Mouse (Mus musculus) midbrain, embryonic 10.5 days (tissue): ENCODE data around the gene Tmem167b. TPM values are rescaled to one million over a fixed set of nuclear protein-coding genes. Genes with fewer than 3 reads are reported as not detected.
A peak's percentile ranks its signal among the peaks of the same experiment; 100 is the strongest.

Source experiments
- DNase-seq: peaks from one replicate; pipeline ENCODE4 v3.0.0-alpha.2; 2017; ENCODE audit warnings: low spot score
- H3K27ac ChIP-seq: fragments of 300-500 bp; sonication (generic); replicated peaks from 2 replicates; pipeline ENCODE4 v1.5.1; 2016; ENCODE audit warnings: mild to moderate bottlenecking
- H3K27me3 ChIP-seq: fragments of 300-500 bp; sonication (generic); 2 replicates; pipeline ENCODE4 v1.6.1; 2016; ENCODE audit warnings: low read depth, mild to moderate bottlenecking; ENCODE audit not compliant: poor library complexity, severe bottlenecking
- H3K36me3 ChIP-seq: fragments of 300-500 bp; sonication (generic); 2 replicates; pipeline ENCODE4 v1.6.1; 2016; ENCODE audit warnings: mild to moderate bottlenecking, moderate library complexity
- H3K4me1 ChIP-seq: fragments of 300-500 bp; sonication (generic); 2 replicates; pipeline ENCODE4 v1.6.1; 2016
- H3K4me3 ChIP-seq: fragments of 300-500 bp; sonication (generic); 2 replicates; pipeline ENCODE4 v1.5.1; 2016; ENCODE audit warnings: mild to moderate bottlenecking, moderate library complexity
- H3K9me3 ChIP-seq: fragments of 300-500 bp; sonication (generic); replicated peaks from 2 replicates; pipeline ENCODE4 v1.6.1; 2016; ENCODE audit warnings: mild to moderate bottlenecking
- WGBS: fragments of 180-500 bp; shearing (Covaris S2); methylation state at CpG from one replicate; pipeline ENCODE4 v1.1.7; 2016; 5-methylcytosine and 5-hydroxymethylcytosine counted together
- microRNA-seq: library from miRNA; unstranded; fragments of <30 nt; microRNA quantifications from one replicate; pipeline ENCODE4, GENCODE M21; 2017
- polyA plus RNA-seq: library from polyadenylated mRNA; unstranded; fragments of >200 nt; fragmentation: Nextera tagmentation; extraction: Ambion mirVana; gene quantifications from 2 replicates; pipeline ENCODE4 v1.2.1, GENCODE M21; 2016

The Tmem167b gene
- polyA plus RNA-seq, 1 experiment from 2014 or later: 38.6 TPM

- H3K4me1 ChIP-seq: peaks cover 21% of the 10 kb centered on the region
- H3K36me3 ChIP-seq: no peaks in the 10 kb centered on the region
- 87% methylated on average over 9 of the region's 9 CpGs for WGBS
- H3K27me3 ChIP-seq: peaks cover 31% of the 10 kb centered on the region
- H3K27ac ChIP-seq: no peak overlapping the region
- H3K9me3 ChIP-seq: no peaks in the 10 kb centered on the region; the same call in 1 of the 2 replicates
- no peak overlapping the region for H3K4me3 ChIP-seq
- DNase-seq: no peak
These were observed 29.0 kb downstream of the Tmem167b start for GRCm38 (mm10) chr3:108533114-108533885.

DNA sequence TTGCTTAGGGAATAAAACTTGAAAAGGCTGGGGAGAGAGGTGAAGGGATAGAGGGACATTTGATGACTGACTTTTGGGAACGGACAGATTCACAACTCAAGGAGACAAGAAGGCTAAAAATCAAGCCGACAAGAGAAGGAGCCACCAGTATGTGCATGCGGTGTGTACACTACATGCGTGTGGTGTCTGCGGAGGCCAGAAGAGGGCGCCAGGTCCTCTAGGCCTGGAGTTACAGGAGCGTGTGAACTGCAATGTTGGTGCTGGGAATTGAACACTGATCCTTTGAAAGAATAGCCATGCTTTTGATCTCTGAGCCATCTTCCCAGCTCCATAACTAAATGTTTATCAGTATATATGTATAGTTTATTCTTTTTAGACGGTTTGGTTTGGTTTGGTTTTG, 33.8 kb downstream of the Tmem167b start:
- WGBS: 89% methylated on average over 8 of the region's 8 CpGs
- H3K4me3 ChIP-seq: no peak overlapping the region
- H3K27ac ChIP-seq: no peak overlapping the region
- no peaks in the 10 kb centered on the region; the same call in 1 of the 2 replicates for H3K9me3 ChIP-seq
- no peaks in the 10 kb centered on the region for H3K4me1 ChIP-seq
- no peaks in the 10 kb centered on the region for H3K36me3 ChIP-seq
- DNase-seq: no peak
- no peaks in the 10 kb centered on the region for H3K27me3 ChIP-seq

DNA sequence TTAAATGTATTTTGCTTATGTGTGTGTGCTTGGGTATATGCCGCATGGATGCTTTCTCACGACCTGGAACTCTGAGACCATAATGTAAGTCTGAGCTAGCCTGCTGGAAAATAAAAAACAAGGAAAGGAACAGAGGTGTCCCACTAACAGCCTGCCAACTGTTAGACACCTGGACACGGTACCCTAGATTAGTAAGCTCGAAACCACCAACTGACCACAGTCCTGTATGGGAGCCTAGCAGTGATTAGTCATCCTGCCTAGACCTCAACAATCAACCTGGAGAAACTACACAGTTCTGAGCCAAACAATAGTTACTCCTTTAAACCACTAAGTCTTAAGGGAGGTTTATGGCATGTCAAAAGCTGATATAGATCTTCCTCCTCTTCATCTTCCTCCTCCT, 38.9 kb downstream of the Tmem167b start:
- H3K27ac ChIP-seq: no peak overlapping the region
- WGBS: 87% methylated on average over 4 of the region's 4 CpGs
- H3K9me3 ChIP-seq: no peaks in the 10 kb centered on the region; the same call in 1 of the 2 replicates
- no peak overlapping the region for H3K4me3 ChIP-seq
- no peaks in the 10 kb centered on the region for H3K27me3 ChIP-seq
- DNase-seq: no peak
- H3K36me3 ChIP-seq: no peaks in the 10 kb centered on the region
- H3K4me1 ChIP-seq: no peaks in the 10 kb centered on the region

DNA sequence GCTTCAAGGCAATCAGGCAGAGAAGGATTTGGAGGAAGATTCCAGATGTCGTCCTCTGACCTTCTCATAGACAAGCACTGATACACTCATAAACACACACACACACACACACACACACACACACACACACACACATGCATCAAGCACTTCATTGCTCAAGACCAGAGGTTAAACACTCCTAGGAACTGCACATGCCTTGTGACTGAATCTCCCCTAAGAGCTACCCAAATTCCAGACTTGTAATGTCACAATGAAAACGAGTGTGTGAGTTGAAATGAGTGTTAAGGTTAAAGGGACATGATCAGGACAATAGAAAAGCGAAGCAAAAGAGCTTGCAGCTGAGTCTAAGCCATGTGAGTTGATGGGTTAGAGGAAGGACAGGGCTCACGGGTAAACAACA, 44.0 kb downstream of the Tmem167b start:
- Histone ChIP-seq H3K4me3 (no peak overlapping the region), H3K9me3 (no peaks in the 10 kb centered on the region), H3K27ac (no peak overlapping the region; the same call in 1 of the 2 replicates), H3K36me3 (no peaks in the 10 kb centered on the region), H3K27me3 (no peaks in the 10 kb centered on the region), H3K4me1 (no peaks in the 10 kb centered on the region)
- 62% methylated on average over 4 of the region's 4 CpGs for WGBS
- no peak for DNase-seq

- H3K9me3 ChIP-seq: no peaks in the 10 kb centered on the region
- 73% methylated on average over 3 of the region's 3 CpGs for WGBS
- no peak overlapping the region for H3K27ac ChIP-seq
- DNase-seq: no peak
- H3K36me3 ChIP-seq: no peaks in the 10 kb centered on the region
- peaks cover 24% of the 10 kb centered on the region for H3K4me1 ChIP-seq
- H3K27me3 ChIP-seq: no peaks in the 10 kb centered on the region
- no peak overlapping the region for H3K4me3 ChIP-seq
These were observed 48.8 kb downstream of the Tmem167b start for GRCm38 (mm10) chr3:108513465-108513864.

DNA sequence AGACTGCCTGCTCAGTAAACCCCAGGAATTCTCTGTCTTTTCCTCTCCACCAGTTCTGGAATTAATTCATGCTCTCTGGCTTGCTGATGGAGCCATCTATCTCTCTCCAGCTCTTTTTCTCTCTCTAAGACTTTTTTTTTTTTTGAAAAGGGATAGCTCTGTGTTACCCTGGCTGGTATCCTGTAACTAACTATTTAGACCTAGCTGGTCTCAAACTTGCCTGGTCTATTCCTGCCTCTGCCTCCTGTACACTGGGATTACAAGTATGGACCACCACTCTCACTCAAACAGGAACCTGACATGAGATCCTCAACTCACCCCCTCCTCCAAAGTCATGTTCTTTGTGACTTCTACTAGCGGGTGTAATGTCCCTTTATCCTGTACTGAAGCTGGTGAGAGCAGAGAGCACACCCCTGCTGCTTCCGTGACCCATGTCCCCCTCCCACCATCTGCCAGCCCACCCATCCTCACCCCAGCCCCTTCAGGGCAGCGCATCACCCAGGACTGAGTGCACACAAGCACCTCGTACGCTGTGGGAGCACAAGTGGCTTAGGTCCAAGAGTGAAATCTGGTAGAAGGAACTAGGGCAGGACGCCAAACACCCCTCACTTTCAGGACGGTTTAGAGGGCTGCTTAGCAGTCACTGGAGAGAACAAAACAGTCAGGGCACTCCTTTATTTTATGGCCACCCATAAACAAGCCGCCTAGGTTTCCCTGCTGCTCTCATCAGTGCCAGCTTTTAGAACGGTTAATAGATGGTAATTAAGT, 51.4 kb downstream of the Tmem167b start:
- peak overlapping the region; percentile 70 for H3K27ac ChIP-seq
- no peaks in the 10 kb centered on the region for H3K27me3 ChIP-seq
- H3K4me3 ChIP-seq: no peak overlapping the region
- WGBS: 28% methylated on average over 9 of the region's 9 CpGs
- peaks cover 32% of the 10 kb centered on the region for H3K4me1 ChIP-seq
- no peak for DNase-seq
- no peaks in the 10 kb centered on the region for H3K36me3 ChIP-seq
- H3K9me3 ChIP-seq: no peaks in the 10 kb centered on the region

GRCm38 (mm10) chr3:108510156-108510555, 52.1 kb downstream of the Tmem167b start:
- no peak for DNase-seq
- H3K4me3 ChIP-seq: no peak overlapping the region
- no peaks in the 10 kb centered on the region for H3K36me3 ChIP-seq
- WGBS: 40% methylated on average over 2 of the region's 2 CpGs
- peaks cover 35% of the 10 kb centered on the region for H3K4me1 ChIP-seq
- H3K9me3 ChIP-seq: no peaks in the 10 kb centered on the region
- 0 out of 2 replicates have a peak overlapping the region, but pooled peaks have one; percentile 15 for H3K27ac ChIP-seq
- no peaks in the 10 kb centered on the region for H3K27me3 ChIP-seq

- Histone ChIP-seq H3K4me1 (peaks cover 40% of the 10 kb centered on the region), H3K4me3 (no peak overlapping the region), H3K27me3 (no peaks in the 10 kb centered on the region), H3K36me3 (no peaks in the 10 kb centered on the region), H3K27ac (no peak overlapping the region), H3K9me3 (no peaks in the 10 kb centered on the region)
- WGBS: 76% methylated on average over 4 of the region's 4 CpGs
- no peak for DNase-seq
These were observed 53.4 kb downstream of the Tmem167b start for GRCm38 (mm10) chr3:108508745-108509474.

Small RNAs within 50 kb of the gene (microRNA-seq; reads per million reads assigned to microRNA genes)
- gene Gm22860: not detected

Other genes with a start within 250 kb of the Tmem167b start
- gene Mybphl, start 197.6 kb downstream of the Tmem167b start, polyA plus RNA-seq: 0.09 TPM in 1 of 2 replicates, not detected in the other
- gene Psrc1, start 178.6 kb downstream of the Tmem167b start, polyA plus RNA-seq: 93.3 and 105 TPM in 2 replicates
- 53.7 and 67.5 TPM in 2 replicates for gene Celsr2, start 146.9 kb downstream of the Tmem167b start, polyA plus RNA-seq
- 179 and 187 TPM in 2 replicates for gene Sars, start 117.3 kb downstream of the Tmem167b start, polyA plus RNA-seq
- gene 1700013F07Rik, start 28.3 kb downstream of the Tmem167b start, polyA plus RNA-seq: 0.49 and 0.63 TPM in 2 replicates
- gene 5330417C22Rik, start 25.9 kb downstream of the Tmem167b start, polyA plus RNA-seq: 2.6 and 3.2 TPM in 2 replicates
- 72.9 and 78.3 TPM in 2 replicates for gene Taf13, start 9.2 kb upstream of the Tmem167b start, polyA plus RNA-seq
- 23.6 and 36.5 TPM in 2 replicates for gene Wdr47, start 28.8 kb upstream of the Tmem167b start, polyA plus RNA-seq
- 77.5 and 78.8 TPM in 2 replicates for gene Clcc1, start 91.4 kb upstream of the Tmem167b start, polyA plus RNA-seq
- 90.8 and 100 TPM in 2 replicates for gene Gpsm2, start 159.8 kb upstream of the Tmem167b start, polyA plus RNA-seq
- not detected in 2 replicates for gene Aknad1, start 177.2 kb upstream of the Tmem167b start, polyA plus RNA-seq